Mouse (Mus musculus) bone marrow, adult 2 months (tissue): ENCODE measurements around the gene 1700122O11Rik.

Experiments
- CTCF ChIP-seq: fragments of 200-500 bp; IDR thresholded peaks from 2 replicates; pipeline ENCODE4 v1.5.1; 2011; ENCODE audit warnings: low read length, control low read depth; ENCODE audit not compliant: control insufficient read depth, insufficient read depth
- POLR2A ChIP-seq: fragments of 200-500 bp; IDR thresholded peaks from 2 replicates; pipeline ENCODE4 v1.6.1; 2011; ENCODE audit warnings: low read depth, mild to moderate bottlenecking, control low read depth, low read length, borderline replicate concordance; ENCODE audit not compliant: control insufficient read depth

DNA sequence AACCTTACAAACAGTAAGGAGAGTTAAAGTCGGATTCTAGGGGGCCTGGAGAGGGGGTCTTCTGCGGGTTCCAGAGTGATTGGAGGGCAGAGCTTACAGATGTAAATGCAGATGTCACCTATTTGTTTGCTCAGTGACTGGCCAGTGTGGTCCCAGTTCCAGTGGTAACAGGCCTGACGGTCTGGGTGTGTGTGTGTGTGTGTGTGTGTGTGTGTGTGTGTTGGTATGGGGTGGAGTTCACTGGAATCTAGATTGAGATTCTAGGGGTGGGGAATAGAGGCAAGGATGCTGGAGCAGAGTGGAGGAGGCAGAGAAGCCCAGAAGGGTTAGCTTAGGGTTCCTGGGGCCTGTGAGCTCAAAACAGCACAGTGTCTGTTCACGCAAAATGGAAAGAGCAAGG lies 32.3 kb downstream of the 1700122O11Rik start:
- no peak for TF ChIP-seq POLR2A
- TF ChIP-seq CTCF = no peak
